Mouse (Mus musculus): ENCODE measurements around the gene Trf.
"Not testable (repeated sequence)": the region's sequence is repeated elsewhere in the genome, so short reads cannot be mapped to it uniquely, and the experiment has no call there.

The Trf gene

GRCm38 (mm10) chr9:103224721-103225120 lies 5.5 kb downstream of the Trf start:
- CTCF ChIA-PET = no interaction called here

DNA sequence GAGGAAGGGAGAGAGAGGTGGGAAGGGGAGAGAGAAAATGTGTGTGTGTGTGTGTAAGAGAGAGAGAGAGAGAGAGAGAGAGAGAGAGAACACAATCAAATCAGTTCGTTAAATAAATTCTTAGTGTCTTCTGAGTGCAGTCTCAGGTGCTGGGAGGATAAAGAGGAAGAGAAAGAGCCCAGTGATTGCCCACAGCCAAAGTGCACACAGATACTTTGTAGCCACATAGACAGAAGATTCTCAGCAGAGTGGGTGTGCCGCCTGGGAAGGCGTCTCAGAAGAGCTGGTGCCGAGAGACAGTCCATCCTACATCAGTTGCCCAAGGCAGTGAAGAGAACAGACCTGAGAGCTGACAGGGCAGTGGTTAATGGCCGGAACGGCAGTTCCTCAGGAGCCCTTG lies 16.0 kb downstream of the Trf start:
- CTCF ChIA-PET = no interaction called here

GRCm38 (mm10) chr9:103213631-103214030 lies 16.6 kb downstream of the Trf start:
- CTCF ChIA-PET = no interaction called here

DNA sequence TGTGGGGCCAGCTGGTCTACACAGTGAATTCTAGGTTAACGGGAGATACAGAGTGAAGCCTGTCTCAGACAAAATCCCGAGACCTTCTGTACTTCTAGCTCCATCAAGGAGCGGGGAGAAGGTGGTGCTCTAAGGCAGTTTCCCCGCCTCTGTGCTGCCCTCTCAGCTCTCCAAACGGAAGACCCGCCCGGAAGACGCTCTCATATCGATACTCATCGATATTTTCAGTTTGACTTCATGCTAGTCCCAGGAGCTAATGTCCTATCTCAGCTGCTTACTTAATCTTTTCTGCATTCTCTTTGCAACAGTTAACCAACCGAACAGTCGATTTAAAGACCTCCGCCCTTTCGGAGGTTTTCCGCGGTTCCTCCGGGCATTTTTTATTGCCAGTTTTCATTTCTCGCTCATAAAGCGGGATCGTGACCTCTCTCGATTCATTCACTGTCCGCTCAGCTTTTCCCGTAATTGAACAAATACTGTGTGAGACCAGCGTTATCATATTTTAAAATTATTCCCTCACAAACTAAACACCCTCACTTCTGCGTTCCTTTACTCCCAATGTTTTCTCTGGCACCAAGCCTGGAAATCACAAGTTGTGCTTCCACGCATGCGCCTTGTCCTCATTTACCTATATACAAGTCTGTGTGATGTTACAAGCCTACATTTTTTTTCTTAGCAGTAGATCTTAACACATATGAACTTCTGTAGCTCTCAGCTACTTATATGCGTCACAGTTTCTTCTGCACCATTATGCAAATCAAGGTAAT lies 17.4 kb downstream of the Trf start:
- CTCF ChIA-PET = no interaction called here

DNA sequence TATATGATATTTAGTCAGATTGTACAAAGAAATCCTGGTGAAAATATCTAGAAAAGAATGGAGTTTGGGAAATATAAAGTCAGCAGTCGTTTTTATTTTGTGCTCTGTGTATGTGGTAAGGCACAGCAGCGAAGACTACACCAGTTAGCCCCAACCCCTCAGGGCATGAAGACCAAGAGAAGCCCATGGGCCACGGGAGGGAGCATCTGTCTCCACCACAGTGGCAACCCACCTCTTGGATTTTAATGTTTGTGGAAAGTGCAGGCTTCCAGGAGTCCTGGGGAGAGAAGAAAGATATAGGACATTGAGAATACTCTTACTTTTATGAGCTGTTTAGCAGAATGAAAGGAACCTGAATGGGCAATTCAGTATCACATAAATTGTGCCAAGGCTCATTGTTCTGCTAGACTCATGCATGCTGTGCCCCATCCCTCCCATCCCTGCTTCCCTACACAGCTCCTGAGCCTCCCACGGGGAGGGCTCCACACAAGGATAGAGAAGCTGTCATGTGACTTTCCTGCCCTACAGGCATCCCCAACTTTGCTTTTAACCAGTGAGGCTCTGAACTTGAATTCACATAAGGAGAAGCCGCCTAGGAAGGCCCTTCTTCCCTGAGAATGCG lies 21.3 kb downstream of the Trf start:
- CTCF ChIA-PET = interaction anchor here (0.7 kb wide), 1 partner anchor 253 kb away, joined by 4 read pairs; no protein-coding TSS in a partner anchor

DNA sequence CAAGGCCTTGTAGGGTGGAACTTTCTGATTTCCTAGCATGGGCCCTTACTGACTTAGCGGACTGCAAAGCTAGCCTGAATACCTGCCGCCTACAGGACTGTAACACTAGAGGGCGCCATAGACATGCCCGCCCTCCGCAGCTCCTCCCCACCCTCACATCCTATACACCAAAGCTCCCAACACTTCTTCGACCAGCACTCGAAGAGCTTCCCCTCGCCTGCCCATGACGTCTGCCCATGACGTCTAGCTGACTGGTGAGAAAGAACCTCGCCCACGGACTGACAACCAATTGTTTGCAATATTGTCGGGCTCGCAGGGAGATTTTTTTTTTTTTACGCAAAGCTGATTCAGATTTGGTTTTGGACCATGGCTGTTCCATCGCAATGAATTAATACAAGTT lies 22.4 kb downstream of the Trf start:
- CTCF ChIA-PET = interaction anchor here (0.6 kb wide), 2 partner anchors 36 to 98 kb away, joined by 6 to 10 read pairs; no protein-coding TSS in a partner anchor

- CTCF ChIA-PET = no interaction called here
Measured at GRCm38 (mm10) chr9:103205786-103206185, 24.5 kb downstream of the Trf start.

GRCm38 (mm10) chr9:103201561-103202260 lies 28.5 kb downstream of the Trf start, which contains the start of gene Srprb:
Gene Srprb, minus strand, starts transcription at chr9:103202137.
- CTCF ChIA-PET = interaction anchor here (0.5 to 0.6 kb wide), 2 partner anchors 90 to 552 kb away, joined by 5 to 8 read pairs; partner anchors contain the start of gene Rab6b

- CTCF ChIA-PET = no interaction called here
Measured at GRCm38 (mm10) chr9:103188416-103188815, 41.8 kb downstream of the Trf start.

- CTCF ChIA-PET = no interaction called here
Measured at GRCm38 (mm10) chr9:103186747-103187146, 43.5 kb downstream of the Trf start.

GRCm38 (mm10) chr9:103185946-103186345 lies 44.3 kb downstream of the Trf start:
- CTCF ChIA-PET = no interaction called here

DNA sequence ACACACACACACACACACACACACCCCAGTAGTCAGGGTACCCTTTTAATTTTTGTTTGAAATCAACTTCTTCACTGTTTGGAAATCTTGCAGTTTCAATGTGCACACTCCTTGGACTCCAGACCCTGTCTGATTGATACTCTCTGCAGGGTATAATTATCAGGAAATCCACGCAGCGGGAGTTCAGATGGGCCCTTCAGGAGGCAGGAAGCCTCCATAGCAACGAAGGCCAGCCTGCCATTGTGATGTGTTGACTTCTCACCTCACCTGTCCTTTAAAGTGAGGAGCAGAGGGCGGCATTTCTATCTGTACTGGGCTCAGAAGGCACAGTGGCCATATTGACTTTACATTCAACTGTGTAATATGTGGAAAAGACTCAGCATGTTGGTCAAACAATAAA lies 45.4 kb downstream of the Trf start:
- CTCF ChIA-PET = no interaction called here

DNA sequence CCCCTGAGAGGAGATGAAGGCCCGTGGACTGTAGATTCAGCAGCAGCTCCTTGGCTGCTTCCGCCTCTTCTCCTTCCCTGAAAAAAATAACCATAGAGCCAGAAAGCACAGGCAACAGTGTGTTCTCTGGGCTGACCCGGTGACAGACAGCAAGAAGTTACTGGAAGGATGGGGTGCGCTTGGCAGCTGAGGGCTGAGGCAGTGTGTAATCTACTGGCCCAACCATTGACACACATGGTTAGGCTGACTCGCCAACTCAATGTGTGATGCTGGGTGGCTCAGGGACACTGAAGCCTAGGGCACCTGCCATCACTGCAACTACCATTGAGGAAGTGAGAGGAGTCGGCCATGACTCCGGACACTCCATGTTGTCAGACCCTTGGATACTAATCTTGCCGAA lies 48.4 kb downstream of the Trf start:
- CTCF ChIA-PET = no interaction called here

GRCm38 (mm10) chr9:103180807-103181565 lies 49.3 kb downstream of the Trf start:
- CTCF ChIA-PET = no interaction called here

DNA sequence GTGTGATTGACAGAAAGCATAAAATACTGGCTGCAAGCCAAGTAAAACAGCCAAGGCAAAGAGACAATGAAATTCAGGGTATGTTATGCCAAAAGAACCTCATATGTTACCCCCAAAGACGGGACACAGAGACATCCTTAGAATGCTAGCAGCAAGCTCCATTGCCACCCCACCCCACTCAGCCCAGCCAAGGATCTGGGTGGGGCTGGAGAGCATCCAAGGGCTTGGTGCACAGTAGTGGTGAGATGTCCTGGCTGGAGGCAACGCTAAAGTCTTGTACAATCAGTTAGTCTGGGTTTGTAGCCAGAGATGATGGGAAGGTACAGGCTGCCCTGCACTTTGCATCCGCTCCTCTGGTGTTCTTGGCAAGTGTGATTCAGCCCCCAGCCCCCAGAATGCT lies 49.9 kb downstream of the Trf start:
- CTCF ChIA-PET = no interaction called here

- CTCF ChIA-PET = no interaction called here
Measured at GRCm38 (mm10) chr9:103175692-103176091, 54.6 kb downstream of the Trf start.

DNA sequence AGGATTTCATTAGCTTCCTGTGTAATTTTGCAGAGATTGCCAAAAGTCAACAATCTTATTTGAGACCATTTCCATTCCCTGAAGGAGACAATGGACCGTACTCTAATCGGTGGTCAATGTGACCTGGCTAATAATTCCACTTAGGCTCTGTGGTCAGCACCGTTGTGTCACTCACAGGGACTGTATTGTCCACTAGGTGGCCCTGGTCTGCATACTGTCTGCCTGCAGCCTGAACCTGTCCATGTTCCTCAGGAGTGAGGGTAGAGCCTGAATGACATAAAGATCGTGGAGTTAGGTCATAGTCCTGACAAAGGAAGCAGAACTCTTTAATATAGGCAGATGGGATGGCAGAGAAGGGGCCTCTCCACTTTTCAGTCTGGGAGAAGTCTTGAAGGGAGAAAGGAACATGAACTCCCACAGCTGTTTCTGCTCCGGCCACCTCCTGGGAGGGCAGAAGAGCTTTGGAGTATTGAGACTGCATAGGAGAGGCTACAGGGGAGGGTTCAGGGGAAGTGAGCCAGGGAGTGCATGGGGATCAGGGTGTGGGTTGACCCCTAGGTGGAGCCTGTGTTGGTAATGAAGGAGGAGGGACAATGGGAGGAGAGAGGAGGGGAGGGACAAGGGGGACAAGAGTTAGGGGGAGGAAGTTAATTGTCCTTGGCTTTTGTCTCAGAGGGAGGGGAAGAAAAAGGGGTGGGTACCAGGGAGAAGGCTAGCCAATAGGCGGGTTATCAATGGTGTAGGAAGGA lies 55.3 kb downstream of the Trf start:
- CTCF ChIA-PET = no interaction called here

- CTCF ChIA-PET = interaction anchor here (0.5 kb wide), 1 partner anchor 464 kb away, joined by 3 read pairs; no protein-coding TSS in a partner anchor
Measured at GRCm38 (mm10) chr9:103168771-103169170, 61.5 kb downstream of the Trf start.

DNA sequence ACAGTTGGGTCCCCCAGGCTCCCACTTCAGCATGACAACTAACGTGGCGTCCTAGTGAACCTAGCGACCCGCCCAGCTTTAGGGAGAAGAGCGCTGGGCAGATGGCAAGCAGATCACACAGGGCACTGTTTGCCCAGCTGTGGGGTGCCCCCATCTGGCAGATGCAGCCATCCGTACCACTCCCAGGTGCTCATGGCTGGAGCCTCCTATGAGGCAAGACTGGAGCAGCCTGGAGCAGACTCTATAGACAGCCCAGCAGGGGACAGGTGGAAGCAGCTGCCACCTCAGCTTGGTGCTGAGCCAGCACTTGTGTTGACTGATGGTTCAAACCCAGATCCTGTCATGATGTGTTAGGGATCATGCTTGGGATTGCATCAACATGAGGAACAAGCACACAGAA lies 62.2 kb downstream of the Trf start:
- CTCF ChIA-PET = interaction anchor here (0.5 kb wide), 1 partner anchor 464 kb away, joined by 3 read pairs; no protein-coding TSS in a partner anchor

- CTCF ChIA-PET = no interaction called here
Measured at GRCm38 (mm10) chr9:103163806-103164205, 66.4 kb downstream of the Trf start.

- CTCF ChIA-PET = not testable (repeated sequence)
Measured at GRCm38 (mm10) chr9:103155158-103155557, 75.1 kb downstream of the Trf start.

Data from spleen, embryonic (tissue).